Mouse (Mus musculus) stomach, postnatal 0 days (tissue): ENCODE data around the gene Chst11.

Source experiments
- CTCF ChIP-seq: IDR thresholded peaks from 2 replicates; pipeline ENCODE4 v1.5.1; 2016; ENCODE audit warnings: antibody characterized with exemption, low read depth, mild to moderate bottlenecking, moderate library complexity
- EP300 ChIP-seq: optimal IDR thresholded peaks from 2 replicates; pipeline ENCODE3; 2016; ENCODE audit warnings: antibody characterized with exemption

GRCm38 (mm10) chr10:83116889-83117288 is 131.6 kb downstream of the Chst11 start:
- TF ChIP-seq CTCF (no peak), EP300 (no peak)
